In genomic region chr4:123108056-123108455, GRCm38 (mm10) we compare ENCODE assay signal across 16 mouse cellular contexts. TPM values are rescaled to one million over a fixed set of nuclear protein-coding genes. Genes with fewer than 3 reads are reported as not detected.
"Had no signal": no experiment of that assay in that cellular context is flagged by ENCODE, and none has a peak within 500 bp of the region (broad histone marks: within the 10 kb centered on the region; RNA-seq: fewer than 3 reads in every experiment).

No protein-coding gene starts in this region.

- DNase-seq: gastrocnemius, adult 2 months; gastrocnemius, postnatal 10 days; gastrocnemius, postnatal 25 days; heart, adult 2 months; heart, postnatal 4 days; kidney, adult 18-20 months; kidney, adult 8-10 months; kidney, postnatal 10 days; kidney, postnatal 25 days; kidney, postnatal 4 days; liver had no signal

RNA-seq across cellular contexts. Expression of gene Bmp8b, which starts 3.1 kb away (rescaled TPM):
- total RNA-seq: gastrocnemius, adult 2 months; gastrocnemius, postnatal 10 days; gastrocnemius, postnatal 25 days; gastrocnemius, postnatal 4 days; granulocyte monocyte progenitor cell, adult 5-6 weeks; heart, adult 2 months; heart, postnatal 25 days; heart, postnatal 4 days had no signal

RNA-seq across cellular contexts. Expression of gene Oxct2b, which starts 8.0 kb away (rescaled TPM):
- total RNA-seq: gastrocnemius, adult 2 months; gastrocnemius, postnatal 10 days; gastrocnemius, postnatal 25 days; heart, adult 2 months; heart, postnatal 25 days; heart, postnatal 4 days; layer of hippocampus, adult 2 months; layer of hippocampus, postnatal 25 days had no signal
